Mouse (Mus musculus) T-helper 1 cell (primary cell): ENCODE measurements around the gene Gm47955.
"Not testable (repeated sequence)": the region's sequence is repeated elsewhere in the genome, so short reads cannot be mapped to it uniquely, and the experiment has no call there.

ENCODE experiments used
- in situ Hi-C: fragments of 300-600 bp; cut with MboI, MseI; formaldehyde crosslinking; loops from one replicate; pipeline ENCODE4 v1.15.1; 2025; ENCODE audit warnings: high pct_unique_total_duplicates

Gene Gm47955

DNA sequence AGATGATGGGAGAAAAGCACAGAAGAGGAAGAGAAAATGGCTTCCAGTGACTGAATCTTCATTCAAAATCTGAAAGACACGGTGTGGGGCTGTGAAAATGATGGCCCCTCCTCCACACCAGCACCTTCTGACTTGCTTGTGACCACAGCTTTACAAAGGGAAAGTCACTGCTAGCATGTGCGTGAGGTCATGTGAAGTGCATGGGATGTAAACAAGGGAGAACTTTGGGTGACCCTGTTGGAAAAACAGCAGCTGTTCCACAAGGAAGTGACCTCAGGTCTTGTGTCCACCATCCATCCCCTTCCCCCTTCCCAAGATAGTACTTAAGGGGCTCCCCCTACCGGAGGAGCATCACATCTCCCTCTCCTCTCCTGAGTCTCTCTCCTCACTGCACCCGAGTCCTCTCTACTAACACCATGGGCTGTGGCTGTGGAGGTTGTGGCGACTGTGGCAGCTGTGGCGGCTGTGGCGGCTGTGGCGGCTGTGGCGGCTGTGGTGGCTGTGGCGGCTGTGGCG lies at the start of gene Gm47955:
Gene Gm47955, plus strand, starts transcription at position 417 of the 516 bp plus-strand sequence.
- in situ Hi-C loops = loop anchor here (10.0 kb wide), 1 partner anchor 55 kb away; no protein-coding TSS in a partner anchor

DNA sequence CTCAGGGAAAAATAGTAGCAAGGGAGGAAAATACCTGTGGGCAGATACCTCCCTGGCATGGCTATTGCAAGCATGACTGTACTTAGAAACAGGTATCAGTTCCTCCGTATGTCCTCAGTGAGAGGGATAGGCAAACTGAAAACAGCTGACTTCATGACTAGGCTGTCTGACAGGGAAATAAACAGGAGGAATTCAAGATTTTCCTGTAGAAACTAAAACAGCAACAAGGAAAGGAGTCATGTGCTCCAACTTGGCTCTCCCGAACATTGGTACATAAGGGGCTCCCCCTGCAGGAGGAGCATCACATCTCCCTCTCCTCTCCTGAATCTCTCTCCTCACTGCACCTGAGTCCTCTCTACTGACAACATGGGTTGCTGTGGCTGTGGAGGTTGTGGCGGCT lies 47.1 kb upstream of the Gm47955 start, which contains the start of gene A030005L19Rik:
Gene A030005L19Rik, plus strand, starts transcription at position 301 of the 400 bp plus-strand sequence.
- in situ Hi-C loops = no loop called here

DNA sequence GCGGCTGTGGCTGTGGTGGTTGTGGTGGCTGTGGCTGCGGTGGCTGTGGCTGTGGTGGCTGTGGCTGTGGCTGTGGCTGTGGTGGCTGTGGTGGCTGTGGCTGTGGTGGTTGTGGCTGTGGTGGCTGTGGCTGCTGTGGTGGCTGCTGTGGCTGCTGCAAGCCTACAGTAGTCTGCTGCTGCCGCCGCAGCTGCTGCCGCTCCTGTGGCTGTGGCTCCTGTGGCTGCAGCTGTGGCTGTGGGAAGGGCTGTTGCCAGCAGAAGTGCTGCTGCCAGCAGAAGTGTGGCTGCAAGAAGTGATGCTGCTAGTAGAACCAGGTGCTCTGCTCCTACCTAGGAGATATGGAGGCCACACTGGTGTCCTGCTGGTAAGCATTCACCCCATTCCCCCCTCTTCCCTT lies 46.7 kb upstream of the Gm47955 start:
- in situ Hi-C loops = not testable (repeated sequence)

DNA sequence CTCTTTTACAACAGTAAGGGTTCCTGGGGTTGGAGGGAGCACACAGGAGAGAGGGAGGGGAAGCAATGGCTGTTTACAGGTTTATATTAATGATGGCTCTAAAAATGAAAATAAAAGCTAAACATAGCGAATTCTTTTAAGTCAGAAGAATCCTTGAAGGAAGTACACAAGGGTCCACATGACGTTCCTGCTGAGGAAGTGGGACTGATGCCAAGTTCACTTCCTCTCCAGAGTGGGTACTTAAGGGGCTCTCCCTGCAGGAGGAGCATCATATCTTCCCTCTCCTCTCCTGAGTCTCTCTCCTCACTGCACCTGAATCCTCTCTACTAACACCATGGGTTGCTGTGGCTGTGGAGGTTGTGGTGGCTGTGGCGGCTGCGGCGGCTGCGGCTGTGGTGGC lies 35.4 kb upstream of the Gm47955 start, which contains the start of gene A030014E15Rik:
Gene A030014E15Rik, plus strand, starts transcription at position 268 of the 400 bp plus-strand sequence.
- in situ Hi-C loops = loop anchor here (10.0 kb wide), 1 partner anchor 1390 kb away; no protein-coding TSS in a partner anchor

DNA sequence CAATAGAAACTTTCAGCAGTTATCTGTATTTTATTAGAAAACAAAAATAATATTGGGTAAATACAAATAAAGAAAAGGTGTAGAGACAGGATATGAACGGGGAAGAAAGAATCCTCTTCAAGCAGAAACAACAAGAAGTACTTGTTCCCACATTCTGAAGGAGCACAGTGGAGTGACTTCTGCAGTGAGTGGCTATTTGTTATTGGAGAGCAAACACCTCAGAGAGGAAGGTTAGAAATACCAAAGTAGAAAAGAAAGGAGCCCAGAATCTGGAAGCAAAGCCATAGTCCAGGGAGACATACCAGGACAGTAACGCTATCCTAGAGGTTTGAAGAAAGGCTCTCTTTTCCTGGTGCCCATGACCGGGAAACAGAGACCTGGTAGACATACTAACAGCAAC lies 29.5 kb upstream of the Gm47955 start:
- in situ Hi-C loops = not testable (repeated sequence)

DNA sequence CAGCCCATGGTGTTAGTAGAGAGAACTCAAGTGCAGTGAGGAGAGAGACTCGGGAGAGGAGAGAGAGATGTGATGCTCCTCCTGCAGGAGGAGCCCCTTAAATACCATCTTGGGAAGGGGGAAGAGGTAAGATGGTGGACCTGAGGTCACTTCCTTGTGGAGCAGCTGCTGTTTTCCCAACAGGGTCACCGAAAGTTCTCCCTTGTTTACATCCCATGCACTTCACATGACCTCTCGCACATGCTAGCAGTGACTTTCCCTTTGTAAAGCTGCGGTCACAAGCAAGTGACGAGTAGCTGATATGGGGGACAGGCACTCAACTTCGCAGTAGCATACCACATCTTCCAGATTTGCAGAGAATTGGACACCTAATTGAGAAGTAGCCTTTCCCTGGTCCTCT lies 28.8 kb upstream of the Gm47955 start, which contains the start of gene Gm6217:
Gene Gm6217, minus strand, starts transcription at position 74 of the 400 bp plus-strand sequence.
- in situ Hi-C loops = not testable (repeated sequence)

DNA sequence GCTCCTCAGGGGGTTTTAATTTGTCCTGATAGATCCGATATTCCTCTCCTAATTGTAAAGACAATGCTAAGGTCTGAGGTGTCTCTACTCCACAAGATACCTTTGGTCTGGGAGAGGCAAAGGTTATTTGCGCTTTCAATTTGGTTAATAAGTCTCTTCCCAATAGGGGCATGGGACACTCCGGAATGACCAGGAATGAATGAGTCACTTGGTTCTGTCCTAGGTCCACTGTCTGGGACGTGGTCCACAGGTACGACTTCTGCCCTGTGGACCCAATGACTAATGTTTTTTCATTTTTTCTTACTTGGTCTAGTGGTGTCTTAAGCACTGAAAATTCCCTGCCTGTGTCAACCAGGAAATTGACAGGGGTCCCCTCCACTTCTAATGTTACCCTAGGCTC lies 21.4 kb upstream of the Gm47955 start:
- in situ Hi-C loops = no loop called here

DNA sequence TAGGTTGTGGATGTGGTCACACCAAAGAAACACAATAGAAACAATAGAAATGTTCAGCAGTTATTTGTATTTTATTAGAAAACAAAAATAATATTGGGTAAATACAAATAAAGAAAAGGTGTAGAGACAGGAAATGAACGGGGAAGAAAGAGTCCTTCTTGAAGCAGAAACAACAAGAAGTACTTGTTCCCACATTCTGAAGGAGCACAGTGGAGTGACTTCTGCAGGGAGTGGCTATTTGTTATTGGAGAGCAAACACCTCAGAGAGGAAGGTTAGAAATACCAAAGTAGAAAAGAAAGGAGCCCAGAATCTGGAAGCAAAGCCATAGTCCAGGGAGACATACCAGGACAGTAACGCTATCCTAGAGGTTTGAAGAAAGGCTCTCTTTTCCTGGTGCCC lies 17.6 kb upstream of the Gm47955 start:
- in situ Hi-C loops = not testable (repeated sequence)

DNA sequence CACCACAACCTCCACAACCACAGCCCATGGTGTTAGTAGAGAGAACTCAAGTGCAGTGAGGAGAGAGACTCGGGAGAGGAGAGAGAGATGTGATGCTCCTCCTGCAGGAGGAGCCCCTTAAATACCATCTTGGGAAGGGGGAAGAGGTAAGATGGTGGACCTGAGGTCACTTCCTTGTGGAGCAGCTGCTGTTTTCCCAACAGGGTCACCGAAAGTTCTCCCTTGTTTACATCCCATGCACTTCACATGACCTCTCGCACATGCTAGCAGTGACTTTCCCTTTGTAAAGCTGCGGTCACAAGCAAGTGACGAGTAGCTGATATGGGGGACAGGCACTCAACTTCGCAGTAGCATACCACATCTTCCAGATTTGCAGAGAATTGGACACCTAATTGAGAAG lies 16.8 kb upstream of the Gm47955 start, which contains the start of gene A030003K21Rik:
Gene A030003K21Rik, minus strand, starts transcription at position 94 of the 400 bp plus-strand sequence.
- in situ Hi-C loops = not testable (repeated sequence)

DNA sequence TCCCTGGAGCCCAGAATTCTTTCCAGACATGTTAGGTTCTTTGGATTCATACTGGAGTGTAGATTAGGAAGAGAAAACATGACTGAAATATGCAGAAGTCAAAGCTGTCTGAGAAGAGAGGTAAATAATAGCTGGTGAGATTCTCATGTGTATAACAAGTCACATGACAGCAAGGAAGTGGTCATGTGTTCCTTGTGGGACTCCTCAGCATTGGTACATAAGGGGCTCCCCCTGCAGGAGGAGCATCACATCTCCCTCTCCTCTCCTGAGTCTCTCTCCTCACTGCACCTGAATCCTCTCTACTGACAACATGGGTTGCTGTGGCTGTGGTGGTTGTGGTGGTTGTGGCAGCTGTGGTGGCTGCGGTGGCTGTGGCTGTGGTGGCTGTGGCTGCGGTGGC lies 14.1 kb upstream of the Gm47955 start:
- in situ Hi-C loops = not testable (repeated sequence)

DNA sequence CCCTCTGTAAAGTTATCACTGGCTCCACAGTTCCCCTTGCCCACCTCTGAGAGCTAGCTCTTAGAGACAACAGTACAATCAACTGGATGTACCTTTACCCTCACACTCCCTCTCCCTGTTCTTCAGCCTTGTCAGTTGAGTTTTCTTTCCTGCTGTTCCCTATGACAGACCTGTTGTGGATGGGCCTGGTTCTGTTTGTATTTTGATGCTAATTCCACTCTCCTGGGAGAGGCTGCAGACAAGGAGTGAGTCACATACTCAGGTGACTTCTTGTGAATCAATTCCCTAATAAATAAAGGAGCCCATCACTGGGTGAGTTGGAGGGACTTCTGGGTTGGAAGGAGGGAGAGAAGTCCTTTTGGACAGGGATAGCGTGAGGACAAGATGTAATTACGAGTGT lies 11.5 kb upstream of the Gm47955 start:
- in situ Hi-C loops = no loop called here

DNA sequence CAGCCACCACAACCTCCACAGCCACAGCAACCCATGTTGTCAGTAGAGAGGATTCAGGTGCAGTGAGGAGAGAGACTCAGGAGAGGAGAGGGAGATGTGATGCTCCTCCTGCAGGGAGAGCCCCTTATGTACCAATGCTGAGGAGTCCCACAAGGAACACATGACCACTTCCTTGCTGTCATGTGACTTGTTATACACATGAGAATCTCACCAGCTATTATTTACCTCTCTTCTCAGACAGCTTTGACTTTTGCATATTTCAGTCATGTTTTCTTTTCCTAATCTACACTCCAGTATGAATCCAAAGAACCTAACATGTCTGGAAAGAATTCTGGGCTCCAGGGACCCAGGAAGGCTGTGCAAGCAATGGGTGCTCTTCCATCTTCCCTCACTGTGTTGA lies 4.2 kb upstream of the Gm47955 start, which contains the start of gene Gm7544:
Gene Gm7544, minus strand, starts transcription at position 101 of the 400 bp plus-strand sequence.
- in situ Hi-C loops = not testable (repeated sequence)

DNA sequence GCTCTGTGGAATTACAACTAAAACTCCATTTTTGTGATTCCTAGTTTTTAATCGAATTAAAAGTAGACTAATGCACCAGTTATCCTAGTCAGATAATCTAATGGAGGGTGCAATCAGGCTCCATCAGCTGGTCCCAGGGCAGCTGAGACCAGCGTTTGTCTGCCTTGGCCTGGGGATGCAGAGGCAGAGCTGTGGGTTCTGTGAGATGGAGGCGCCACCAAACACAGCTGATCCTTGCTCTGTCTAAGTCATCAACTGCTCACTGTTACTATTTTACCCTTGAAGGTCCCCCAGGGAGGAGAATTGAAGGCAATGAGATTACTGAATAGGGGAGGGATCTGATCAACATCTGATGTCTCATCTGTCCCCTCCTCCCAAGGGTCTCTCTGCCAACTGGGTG lies 6.3 kb downstream of the Gm47955 start:
- in situ Hi-C loops = loop anchor here (10.0 kb wide), 1 partner anchor 62 kb away; no protein-coding TSS in a partner anchor

DNA sequence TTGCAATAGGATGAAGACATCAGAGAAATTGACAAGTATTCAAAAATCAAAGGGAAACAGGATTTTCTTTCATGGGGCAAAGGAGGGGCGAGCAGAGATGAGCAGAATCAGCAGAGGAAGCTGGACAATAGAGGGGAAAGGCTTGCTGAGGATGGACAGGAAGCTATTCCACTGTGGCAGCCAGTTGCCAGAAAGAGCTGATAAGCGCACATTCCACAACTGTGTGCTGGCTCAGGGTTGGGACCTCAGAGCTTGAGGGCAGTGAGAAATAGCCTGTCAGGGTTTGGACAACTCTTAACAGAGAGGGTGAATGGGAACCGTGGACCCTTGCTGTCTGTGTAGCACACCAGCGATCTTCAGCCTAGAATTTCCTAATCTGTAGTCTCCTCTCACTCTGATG lies 12.0 kb downstream of the Gm47955 start:
- in situ Hi-C loops = loop anchor here (10.0 kb wide), 1 partner anchor 187 kb away; no protein-coding TSS in a partner anchor

DNA sequence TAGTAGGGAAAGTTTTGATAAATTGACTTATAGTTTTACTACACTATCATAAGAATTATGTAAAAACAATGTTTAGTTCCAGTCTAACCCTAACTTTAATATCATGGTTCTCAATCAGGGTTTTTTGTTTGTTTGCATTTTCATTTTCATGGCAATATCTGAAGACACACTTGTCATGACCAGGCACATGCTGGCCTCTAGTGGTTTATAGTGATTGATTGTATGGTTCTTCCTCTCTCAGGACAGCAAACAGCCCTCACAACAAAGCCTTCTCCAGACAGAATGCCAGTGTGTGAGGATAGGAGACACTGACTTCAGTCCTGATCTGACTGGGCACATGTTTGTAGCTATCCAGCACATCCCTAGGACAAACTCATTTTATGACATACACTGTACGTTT lies 13.2 kb downstream of the Gm47955 start:
- in situ Hi-C loops = loop anchor here (10.0 kb wide), 1 partner anchor 188 kb away; no protein-coding TSS in a partner anchor

DNA sequence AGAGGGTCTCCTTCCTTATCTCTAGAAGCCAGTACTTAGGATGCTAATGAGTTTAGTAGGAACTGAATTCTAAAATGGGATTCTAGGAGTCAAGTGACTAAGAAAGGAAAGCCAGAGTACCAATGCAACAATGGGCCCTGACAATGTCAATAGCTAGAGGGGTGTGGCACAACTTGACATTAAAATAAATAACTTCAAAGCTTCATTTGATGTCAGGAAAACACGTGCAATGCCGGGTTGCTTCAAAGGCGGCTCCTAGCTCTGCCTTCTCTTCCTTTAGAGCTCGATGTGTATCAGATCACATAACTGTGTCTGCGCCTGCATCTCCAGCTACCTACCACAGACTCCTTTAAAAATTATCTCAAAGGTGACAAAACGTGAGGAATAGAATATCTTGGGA lies 13.8 kb downstream of the Gm47955 start:
- in situ Hi-C loops = loop anchor here (10.0 kb wide), 1 partner anchor 189 kb away; no protein-coding TSS in a partner anchor

DNA sequence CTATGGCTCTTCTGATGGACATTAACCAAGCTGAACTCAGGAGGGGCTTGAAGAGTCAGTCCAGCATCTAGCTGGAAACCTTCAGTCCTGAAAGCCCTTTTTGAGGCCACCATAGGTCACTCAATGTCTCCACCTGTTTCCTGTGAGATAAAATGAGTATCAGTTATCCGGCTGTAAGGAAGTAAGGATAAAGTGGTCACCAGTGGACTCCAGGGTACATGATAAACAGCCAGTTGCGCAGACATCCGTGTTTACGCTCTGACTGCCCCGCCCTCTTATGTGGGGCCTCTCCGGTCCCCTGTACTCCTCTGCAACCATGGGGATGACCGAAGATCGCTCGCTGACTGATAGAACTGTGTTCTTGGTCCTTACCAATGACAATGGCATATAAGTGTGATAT lies 14.3 kb downstream of the Gm47955 start:
- in situ Hi-C loops = loop anchor here (10.0 kb wide), 1 partner anchor 190 kb away; no protein-coding TSS in a partner anchor

DNA sequence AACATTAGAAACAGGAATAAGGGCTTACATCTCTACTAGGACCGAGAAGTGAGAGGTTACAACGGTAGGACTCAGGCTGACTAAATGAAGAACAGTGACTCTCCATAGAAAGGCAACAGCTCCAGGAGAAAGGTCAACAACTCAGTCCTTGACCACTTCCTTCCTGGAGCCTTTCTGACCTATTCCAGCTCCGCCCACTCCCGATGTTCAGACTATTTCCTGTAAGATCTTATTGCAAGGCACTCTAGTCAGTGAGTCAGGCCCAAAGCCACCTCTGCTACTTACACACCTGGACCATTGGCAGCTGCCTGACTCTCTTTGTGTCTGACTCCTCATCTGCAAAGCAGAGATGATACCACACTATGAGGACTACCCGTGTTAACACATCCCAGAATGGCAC lies 15.7 kb downstream of the Gm47955 start:
- in situ Hi-C loops = loop anchor here (10.0 kb wide), 1 partner anchor 191 kb away; no protein-coding TSS in a partner anchor

DNA sequence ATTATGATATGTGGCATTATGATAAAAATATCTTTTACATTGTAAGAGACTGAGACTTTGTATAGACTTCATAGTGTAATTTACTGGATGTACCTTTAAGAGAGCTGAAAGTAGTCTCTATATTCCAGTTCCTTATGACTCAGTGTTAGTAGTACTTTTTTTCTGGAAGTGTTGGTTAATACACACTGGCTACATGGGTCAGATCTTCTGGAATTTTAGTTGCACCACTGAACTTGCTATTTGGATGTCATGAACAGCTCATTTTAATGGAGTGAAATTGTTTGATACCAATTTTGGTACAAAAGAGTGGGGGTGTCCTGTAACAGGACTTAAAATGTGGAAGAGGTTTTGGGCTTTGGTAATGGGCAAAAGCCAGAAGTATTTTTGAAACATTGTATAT lies 17.8 kb downstream of the Gm47955 start:
- in situ Hi-C loops = loop anchor here (10.0 kb wide), 1 partner anchor 193 kb away; no protein-coding TSS in a partner anchor

DNA sequence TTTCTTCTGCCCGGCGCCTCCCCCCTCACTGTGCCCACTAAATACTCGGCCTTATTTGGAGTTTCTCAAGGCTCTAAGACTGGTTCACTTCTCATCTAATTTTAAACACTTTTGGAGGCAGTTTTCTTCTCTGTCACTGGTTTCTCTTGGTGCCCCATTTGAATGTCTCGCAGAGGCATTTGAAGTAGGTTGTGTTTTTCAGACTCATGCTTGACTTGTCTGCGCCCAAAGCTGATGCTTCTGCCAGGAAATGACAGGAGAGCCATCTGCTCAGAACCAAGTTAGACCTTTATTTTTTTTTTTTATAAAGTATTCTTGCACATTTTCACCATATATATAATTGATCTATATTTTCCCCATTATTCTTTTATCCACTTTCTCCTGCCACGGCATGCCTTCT lies 26.7 kb downstream of the Gm47955 start:
- in situ Hi-C loops = no loop called here

DNA sequence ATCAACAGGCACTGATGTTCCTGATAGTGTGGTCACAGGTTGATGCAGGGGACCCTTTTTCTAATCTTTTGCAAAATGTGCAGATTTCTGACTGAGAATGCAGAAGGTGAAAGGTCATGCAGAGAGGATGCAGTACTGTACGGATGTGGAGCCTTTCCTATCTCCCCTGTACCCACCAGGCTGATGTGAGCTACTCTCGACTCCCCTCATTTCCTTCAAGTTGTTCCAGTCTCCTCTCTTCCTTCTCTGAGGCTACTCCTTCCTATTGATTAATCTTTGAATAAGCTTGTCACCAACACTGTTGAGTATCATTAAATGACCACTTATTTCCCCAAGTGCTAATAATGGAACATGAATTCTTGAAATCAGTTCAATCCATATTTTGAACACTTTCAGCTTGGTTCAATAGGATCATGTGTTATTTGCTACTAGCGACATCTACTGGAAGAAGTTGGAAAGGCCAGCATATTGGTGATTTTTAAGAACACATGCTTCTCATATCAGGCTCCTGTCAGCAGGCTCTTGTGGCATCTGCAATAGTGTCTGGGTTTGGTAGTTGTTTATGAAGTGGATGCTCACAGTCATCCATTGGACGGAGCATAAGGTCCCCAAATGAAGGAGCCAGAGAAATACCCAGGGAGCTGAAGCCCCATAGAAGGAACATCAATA lies 27.6 kb downstream of the Gm47955 start:
- in situ Hi-C loops = no loop called here

DNA sequence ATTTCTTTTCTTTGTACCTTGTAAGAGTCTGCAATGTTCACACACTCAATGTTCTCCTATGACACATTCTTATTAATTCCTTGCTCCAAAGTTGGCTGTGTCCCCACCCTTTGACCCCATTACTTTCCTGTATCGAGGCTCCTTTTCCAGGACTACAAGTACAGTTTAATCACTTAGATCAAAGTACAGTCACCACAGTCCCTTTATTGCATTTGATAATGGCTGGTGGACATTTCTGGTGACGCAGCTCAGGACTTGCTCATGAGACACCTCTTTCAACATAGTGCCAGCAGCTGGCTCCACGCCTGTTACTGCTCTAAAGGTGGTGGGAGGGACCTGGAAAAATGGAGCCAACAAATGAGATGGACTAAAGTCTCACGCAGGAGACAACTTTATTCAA lies 31.0 kb downstream of the Gm47955 start:
- in situ Hi-C loops = no loop called here
